Mouse (Mus musculus): ENCODE data around the gene Enox1.

DNA sequence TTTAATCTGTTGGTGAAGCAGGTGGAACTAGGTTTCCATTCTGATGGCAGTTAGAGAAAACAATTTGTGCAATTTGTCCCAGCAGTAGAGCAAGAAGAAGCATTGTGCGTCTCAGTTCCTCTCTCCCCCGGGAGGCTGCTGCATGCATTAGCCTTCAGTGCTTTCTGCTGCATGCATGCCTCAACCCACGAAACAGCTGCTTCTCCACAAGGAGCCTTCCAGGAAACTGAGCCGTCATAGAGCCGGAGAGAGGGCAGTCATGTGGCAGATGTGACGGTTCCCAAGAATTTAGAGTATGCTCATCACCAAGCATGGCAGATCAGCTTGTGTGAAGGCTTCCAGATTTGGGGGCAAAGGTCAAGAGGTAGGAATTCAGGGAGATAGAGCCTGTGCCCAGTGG is 480.4 kb downstream of the Enox1 start:
- no peak for TF ChIP-seq CTCF (IDR thresholded peaks at IDR 0.05; ENCODE audit: borderline replicate concordance, extremely low read depth, insufficient read depth, insufficient read length)
- no peak for TF ChIP-seq POLR2A (IDR thresholded peaks at IDR 0.05; ENCODE audit: borderline replicate concordance, extremely low read depth, insufficient read depth, insufficient read length, poor library complexity, severe bottlenecking)

Data from brain, embryonic 14.5 days (tissue).